Comparison of ENCODE assay signal across 8 mouse cellular contexts in the genomic region with DNA sequence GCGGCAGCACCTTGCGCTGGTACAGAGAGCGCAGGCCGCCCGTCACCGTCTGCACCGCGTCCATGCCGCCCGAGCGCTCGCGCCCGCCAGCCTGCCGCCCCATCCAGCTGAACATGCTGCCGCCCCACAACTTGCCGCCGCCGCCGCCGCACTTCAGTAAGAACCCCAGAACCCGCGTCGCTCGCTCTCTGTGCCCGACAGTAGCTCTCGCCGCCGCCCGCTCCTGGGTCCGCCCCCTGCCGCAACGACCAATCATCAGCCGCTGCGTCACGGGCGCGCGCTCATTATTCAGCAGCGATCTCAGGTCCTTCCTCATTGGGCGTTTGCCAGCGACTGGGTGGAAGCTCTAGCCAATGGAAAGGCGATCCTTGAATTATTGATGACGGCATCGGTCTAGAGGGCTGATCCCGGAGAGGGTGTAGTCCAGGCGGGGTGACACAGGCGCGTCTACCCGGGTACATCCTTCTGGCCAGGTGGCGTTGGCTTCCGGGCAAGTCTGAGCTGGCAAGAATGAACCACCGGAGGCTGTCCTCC. TPM values are rescaled to one million over a fixed set of nuclear protein-coding genes. Genes with fewer than 3 reads are reported as not detected.
DNase-seq lines count a peak whose midpoint lies in the region; ATAC-seq and TF ChIP-seq lines count a peak whose summit lies in the region.

TSS of gene Ehd4 (minus strand) at position 246 of the 534 bp plus-strand sequence.

- H3K27ac ChIP-seq in cortical plate, adult 2 months (ENCODE audit: insufficient read depth, low read length), result no peak within 1 kb of the TSS

- peak; percentile 95 for ATAC-seq in activated CD4-positive, CD25-positive, alpha-beta regulatory T cell, adult 4 months

- no peaks in the 10 kb centered on the region for H3K4me1 ChIP-seq in cortical plate, adult 2 months (ENCODE audit: control insufficient read depth, insufficient read depth, low read length)
- H3K4me1 ChIP-seq in megakaryocyte, embryonic 14.5 days, result peaks cover 61% of the 10 kb centered on the region

- peak; percentile 97 for DNase-seq in gastrocnemius, adult 8-10 months (ENCODE audit: low spot score in 2 of 2)
- DNase-seq in hindlimb bud, embryonic 11.5 days (ENCODE audit: extremely low spot score, low read depth, low spot score), result peak; percentile 81
- peak; percentile 96 to 97 for DNase-seq in left cerebral cortex, adult 8-10 months (ENCODE audit: low spot score in 2 of 2)
- DNase-seq in right cerebral cortex, postnatal 10 days (ENCODE audit: low spot score in 2 of 2), result peak; percentile 99
- peak; percentile 99 for DNase-seq in urinary bladder, postnatal 25 days (ENCODE audit: low spot score)

- peak within 1 kb of the TSS; percentile 56 for H3K4me3 ChIP-seq in cortical plate, adult 2 months (ENCODE audit: insufficient read depth, low read length)
- peak within 1 kb of the TSS; percentile 100 for H3K4me3 ChIP-seq in megakaryocyte, embryonic 14.5 days (replicated peaks)

- peaks cover 34% of the 10 kb centered on the region for H3K36me3 ChIP-seq in megakaryocyte, embryonic 14.5 days (replicated peaks; ENCODE audit: low read length)

- H3K9me3 ChIP-seq in megakaryocyte, embryonic 14.5 days, result no peaks in the 10 kb centered on the region

- no peaks in the 10 kb centered on the region for H3K27me3 ChIP-seq in megakaryocyte, embryonic 14.5 days (replicated peaks)

- TF ChIP-seq POLR2A in cortical plate, adult 2 months (IDR thresholded peaks at IDR 0.05; ENCODE audit: extremely low read depth, insufficient read depth, low read length), result no peak

- no peak for TF ChIP-seq CTCF in cortical plate, adult 2 months (IDR thresholded peaks at IDR 0.05; ENCODE audit: extremely low read depth, insufficient read depth, low read length)

RNA-seq across cellular contexts. Expression of gene Ehd4, which starts in this region (rescaled TPM):
- 1 to 10 TPM; 7.2 to 9.1 TPM for polyA plus RNA-seq in activated CD4-positive, CD25-positive, alpha-beta regulatory T cell, adult 4 months (2017; shearing (Covaris generic))
- 9.1 and 10.6 TPM in 2 replicates for polyA plus RNA-seq in cortical plate, adult 2 months (2012; rRNA removed)
- 10 to 100 TPM; 19.2 to 29.3 (median 25.5) TPM for total RNA-seq in gastrocnemius, adult 8-10 months (2022)
- total RNA-seq in left cerebral cortex, adult 8-10 months (2022), result 10 to 100 TPM; 13.5 to 20.3 (median 16.0) TPM
- polyA plus RNA-seq in megakaryocyte, embryonic 14.5 days (2012; ENCODE audit: insufficient read depth, low replicate concordance), result 55.8 and 61.8 TPM in 2 replicates
